Mouse (Mus musculus): Measurements from ENCODE around the gene Aff3.

The Aff3 gene

GRCm38 (mm10) chr1:38601802-38602508, 62.8 kb downstream of the Aff3 start:
- DNase-seq (ENCODE audit: low read depth, low spot score) = no peak

- DNase-seq (ENCODE audit: low read depth, low spot score) = no peak
Observed at GRCm38 (mm10) chr1:38595311-38595710, 69.4 kb downstream of the Aff3 start.

- no peak for DNase-seq (ENCODE audit: low read depth, low spot score)
Observed at GRCm38 (mm10) chr1:38594766-38595165, 70.0 kb downstream of the Aff3 start.

- DNase-seq (ENCODE audit: low read depth, low spot score) = no peak
Observed at GRCm38 (mm10) chr1:38591194-38591593, 73.6 kb downstream of the Aff3 start.

- peak; percentile 35 for DNase-seq (ENCODE audit: low read depth, low spot score)
Observed at GRCm38 (mm10) chr1:38588741-38589140, 76.0 kb downstream of the Aff3 start.

- no peak for DNase-seq (ENCODE audit: low read depth, low spot score)
Observed at GRCm38 (mm10) chr1:38582328-38582727, 82.4 kb downstream of the Aff3 start.

- no peak for DNase-seq (ENCODE audit: low read depth, low spot score)
Observed at GRCm38 (mm10) chr1:38580572-38580971, 84.2 kb downstream of the Aff3 start.

- DNase-seq (ENCODE audit: low read depth, low spot score) = no peak
Observed at GRCm38 (mm10) chr1:38578339-38578738, 86.4 kb downstream of the Aff3 start.

- DNase-seq (ENCODE audit: low read depth, low spot score) = no peak
Observed at GRCm38 (mm10) chr1:38567791-38568190, 97.0 kb downstream of the Aff3 start.

GRCm38 (mm10) chr1:38566101-38566678, 98.6 kb downstream of the Aff3 start:
- DNase-seq (ENCODE audit: low read depth, low spot score) = no peak

GRCm38 (mm10) chr1:38565295-38565777, 99.4 kb downstream of the Aff3 start:
- DNase-seq (ENCODE audit: low read depth, low spot score) = no peak

GRCm38 (mm10) chr1:38562397-38563199, 102.2 kb downstream of the Aff3 start:
- DNase-seq (ENCODE audit: low read depth, low spot score) = no peak

GRCm38 (mm10) chr1:38561331-38561730, 103.4 kb downstream of the Aff3 start:
- no peak for DNase-seq (ENCODE audit: low read depth, low spot score)

- no peak for DNase-seq (ENCODE audit: low read depth, low spot score)
Observed at GRCm38 (mm10) chr1:38560666-38561065, 104.1 kb downstream of the Aff3 start.

GRCm38 (mm10) chr1:38557615-38558014, 107.1 kb downstream of the Aff3 start:
- DNase-seq (ENCODE audit: low read depth, low spot score) = no peak

GRCm38 (mm10) chr1:38554546-38554945, 110.2 kb downstream of the Aff3 start:
- no peak for DNase-seq (ENCODE audit: low read depth, low spot score)

GRCm38 (mm10) chr1:38553090-38553489, 111.7 kb downstream of the Aff3 start:
- no peak for DNase-seq (ENCODE audit: low read depth, low spot score)

- no peak for DNase-seq (ENCODE audit: low read depth, low spot score)
Observed at GRCm38 (mm10) chr1:38550579-38550978, 114.2 kb downstream of the Aff3 start.

GRCm38 (mm10) chr1:38548671-38549661, 115.8 kb downstream of the Aff3 start:
- DNase-seq (ENCODE audit: low read depth, low spot score) = no peak

- DNase-seq (ENCODE audit: low read depth, low spot score) = no peak
Observed at GRCm38 (mm10) chr1:38547685-38548084, 117.1 kb downstream of the Aff3 start.

GRCm38 (mm10) chr1:38546696-38547095, 118.1 kb downstream of the Aff3 start:
- no peak for DNase-seq (ENCODE audit: low read depth, low spot score)

All from telencephalon, adult 2 months (tissue).